Mouse (Mus musculus) cerebellum, adult 2 months (tissue): ENCODE results near the gene Ifrd2. TPM values are rescaled to one million over a fixed set of nuclear protein-coding genes. Genes with fewer than 3 reads are reported as not detected.

Experiments used
- DNase-seq, 2 experiments: peaks; one replicate each; pipeline ENCODE4 v3.0.0; 2021
- H3K27ac ChIP-seq: fragments of 200-500 bp; 2 replicates; pipeline ENCODE4 v1.5.1; 2012; ENCODE audit warnings: low read length, control low read depth, inconsistent platforms; ENCODE audit not compliant: insufficient read depth
- H3K27me3 ChIP-seq: fragments of 200-500 bp; 2 replicates; pipeline ENCODE4 v1.6.1; 2012; ENCODE audit warnings: inconsistent platforms, mild to moderate bottlenecking, low read length, moderate library complexity; ENCODE audit not compliant: control insufficient read depth, insufficient read depth
- H3K4me1 ChIP-seq: fragments of 200-500 bp; 2 replicates; pipeline ENCODE4 v1.6.1; 2011; ENCODE audit warnings: low read length; ENCODE audit not compliant: control insufficient read depth, insufficient read depth
- H3K4me3 ChIP-seq: fragments of 200-500 bp; replicated peaks from 2 replicates; pipeline ENCODE3; 2011; ENCODE audit warnings: mild to moderate bottlenecking, low read depth, low read length, control low read depth; ENCODE audit not compliant: insufficient read depth
- CTCF ChIP-seq: fragments of 200-500 bp; IDR thresholded peaks from 2 replicates; pipeline ENCODE4 v1.5.1; 2011; ENCODE audit warnings: low read depth, mild to moderate bottlenecking, control low read depth, low read length, moderate library complexity, borderline replicate concordance; ENCODE audit not compliant: insufficient read depth
- POLR2A ChIP-seq: fragments of 200-500 bp; IDR thresholded peaks from 2 replicates; pipeline ENCODE4 v1.6.1; 2011; ENCODE audit warnings: low read length, control low read depth, borderline replicate concordance; ENCODE audit not compliant: insufficient read depth
- whole genome bisulfite sequencing: fragments of 180-500 bp; shearing (Covaris S2); methylation state at CpG from one replicate; pipeline ENCODE4 v1.1.7; 2018; 5-methylcytosine and 5-hydroxymethylcytosine counted together
- polyA plus RNA-seq: library from polyadenylated mRNA; depleted of rRNA; stranded (reverse); fragments of >200 nt; gene quantifications from 2 replicates; pipeline ENCODE4 v1.2.3, GENCODE M21; 2012

The Ifrd2 gene
- polyA plus RNA-seq, 1 experiment: 20.2 TPM

- H3K4me3 ChIP-seq: no peak overlapping the region
- H3K4me1 ChIP-seq: no peaks in the 10 kb centered on the region; the same call in none of the 2 replicates
- no peaks in the 10 kb centered on the region for H3K27me3 ChIP-seq
- no peak overlapping the region for H3K27ac ChIP-seq
- DNase-seq: no peak
- TF ChIP-seq POLR2A: no peak
- no peak for TF ChIP-seq CTCF
- 84% methylated on average over 5 of the region's 5 CpGs for WGBS
These were observed 39.5 kb upstream of the Ifrd2 start for GRCm38 (mm10) chr9:107547957-107548356.

GRCm38 (mm10) chr9:107548820-107549219, 38.6 kb upstream of the Ifrd2 start:
- Histone ChIP-seq H3K4me1 (no peaks in the 10 kb centered on the region; the same call in 1 of the 2 replicates), H3K4me3 (no peak overlapping the region), H3K27me3 (no peaks in the 10 kb centered on the region), H3K27ac (no peak overlapping the region)
- no peak for DNase-seq
- TF ChIP-seq POLR2A (no peak), CTCF (no peak)
- WGBS: 92% methylated on average over 10 of the region's 10 CpGs

- no peak for DNase-seq
- 86% methylated on average over 20 of the region's 20 CpGs for WGBS
- H3K27me3 ChIP-seq: no peaks in the 10 kb centered on the region
- no peak overlapping the region for H3K4me3 ChIP-seq
- H3K27ac ChIP-seq: no peak overlapping the region
- no peaks in the 10 kb centered on the region; the same call in 1 of the 2 replicates for H3K4me1 ChIP-seq
- no peak for TF ChIP-seq POLR2A
- TF ChIP-seq CTCF: no peak
These were observed 38.0 kb upstream of the Ifrd2 start for GRCm38 (mm10) chr9:107549297-107550074.

- TF ChIP-seq POLR2A (no peak), CTCF (no peak)
- no peak for DNase-seq
- Histone ChIP-seq H3K4me3 (no peak overlapping the region), H3K27me3 (no peaks in the 10 kb centered on the region), H3K4me1 (no peaks in the 10 kb centered on the region; the same call in 1 of the 2 replicates), H3K27ac (no peak overlapping the region)
- WGBS: 69% methylated on average over 23 of the region's 23 CpGs
These were observed 36.8 kb upstream of the Ifrd2 start for GRCm38 (mm10) chr9:107550491-107551116.

- peak within 1 kb of the TSS; percentile 0 for H3K4me3 ChIP-seq
- no peaks in the 10 kb centered on the region for H3K4me1 ChIP-seq
- H3K27me3 ChIP-seq: no peaks in the 10 kb centered on the region
- no peak within 1 kb of the TSS for H3K27ac ChIP-seq
- WGBS: 11% methylated on average over 63 of the region's 63 CpGs
- peak; percentile 44 to 55 for DNase-seq
- TF ChIP-seq POLR2A: no peak
- TF ChIP-seq CTCF: no peak
These were observed 36.1 kb upstream of the Ifrd2 start, which contains the start of gene Rassf1 for GRCm38 (mm10) chr9:107551117-107551889. Gene Rassf1 (plus strand): TSS chr9:107551555.

GRCm38 (mm10) chr9:107551890-107552355, 35.5 kb upstream of the Ifrd2 start:
- H3K4me3 ChIP-seq: no peak overlapping the region
- 66% methylated on average over 8 of the region's 8 CpGs for WGBS
- no peak for DNase-seq
- peaks cover 3% of the 10 kb centered on the region; the same call in 1 of the 2 replicates for H3K4me1 ChIP-seq
- no peak for TF ChIP-seq POLR2A
- TF ChIP-seq CTCF: no peak
- no peaks in the 10 kb centered on the region for H3K27me3 ChIP-seq
- H3K27ac ChIP-seq: no peak overlapping the region

- peaks cover 3% of the 10 kb centered on the region; the same call in 1 of the 2 replicates for H3K4me1 ChIP-seq
- no peak overlapping the region for H3K27ac ChIP-seq
- H3K27me3 ChIP-seq: no peaks in the 10 kb centered on the region
- TF ChIP-seq CTCF (no peak), POLR2A (no peak)
- no peak for DNase-seq
- no peak overlapping the region for H3K4me3 ChIP-seq
- 89% methylated on average over 5 of the region's 5 CpGs for WGBS
These were observed 34.6 kb upstream of the Ifrd2 start for GRCm38 (mm10) chr9:107552690-107553393.
